Mouse (Mus musculus) kidney, postnatal 4 days (tissue): Measurements from ENCODE around the gene Cmah.

Experiments used
- DNase-seq, 2 experiments: peaks; one replicate each; pipeline ENCODE4 v3.0.0; 2021; ENCODE audit warnings: mixed read lengths in 2 of 2

The Cmah gene

DNA sequence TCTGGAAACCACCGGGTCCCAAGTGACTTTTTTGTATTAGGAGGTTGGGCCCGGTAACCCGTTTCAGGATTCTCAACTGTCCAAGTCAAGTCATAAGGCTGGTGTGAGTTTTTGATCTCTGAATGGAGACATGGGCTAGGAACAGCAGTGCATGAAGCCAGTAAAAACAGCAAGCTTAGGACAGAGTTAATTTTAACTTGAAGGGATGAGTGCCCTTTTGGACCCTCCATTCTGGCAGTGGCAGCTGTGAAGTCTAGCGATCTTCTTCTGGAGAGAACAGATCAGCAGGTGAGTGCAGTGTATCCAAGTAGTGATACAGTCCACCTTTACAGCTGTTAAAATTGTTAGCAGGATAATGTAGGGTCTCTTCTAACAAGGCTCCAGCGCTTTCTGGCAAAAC lies at the start of gene Cmah:
Gene Cmah, plus strand, starts transcription at position 204 of the 400 bp plus-strand sequence.
- DNase-seq, result peak in 1 of 2 experiments; percentile 38

DNA sequence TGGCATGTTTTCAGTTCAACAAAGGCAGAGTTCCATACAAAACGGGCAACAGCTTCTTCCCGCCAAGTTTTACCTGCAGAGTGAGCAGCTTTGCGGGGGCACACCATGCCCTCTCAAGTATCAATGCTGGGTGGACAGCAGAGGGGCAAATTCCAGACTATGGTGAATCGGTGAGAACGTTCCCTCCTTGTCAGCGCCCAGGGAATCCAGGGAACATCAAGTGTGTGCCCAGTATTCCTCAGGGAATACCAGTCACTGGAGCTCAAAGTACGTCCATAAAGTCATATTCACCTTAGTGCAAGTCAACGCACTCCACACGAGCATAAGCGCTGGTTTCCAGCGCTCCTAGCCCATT lies 47.8 kb upstream of the Cmah start:
- DNase-seq, result no peak

DNA sequence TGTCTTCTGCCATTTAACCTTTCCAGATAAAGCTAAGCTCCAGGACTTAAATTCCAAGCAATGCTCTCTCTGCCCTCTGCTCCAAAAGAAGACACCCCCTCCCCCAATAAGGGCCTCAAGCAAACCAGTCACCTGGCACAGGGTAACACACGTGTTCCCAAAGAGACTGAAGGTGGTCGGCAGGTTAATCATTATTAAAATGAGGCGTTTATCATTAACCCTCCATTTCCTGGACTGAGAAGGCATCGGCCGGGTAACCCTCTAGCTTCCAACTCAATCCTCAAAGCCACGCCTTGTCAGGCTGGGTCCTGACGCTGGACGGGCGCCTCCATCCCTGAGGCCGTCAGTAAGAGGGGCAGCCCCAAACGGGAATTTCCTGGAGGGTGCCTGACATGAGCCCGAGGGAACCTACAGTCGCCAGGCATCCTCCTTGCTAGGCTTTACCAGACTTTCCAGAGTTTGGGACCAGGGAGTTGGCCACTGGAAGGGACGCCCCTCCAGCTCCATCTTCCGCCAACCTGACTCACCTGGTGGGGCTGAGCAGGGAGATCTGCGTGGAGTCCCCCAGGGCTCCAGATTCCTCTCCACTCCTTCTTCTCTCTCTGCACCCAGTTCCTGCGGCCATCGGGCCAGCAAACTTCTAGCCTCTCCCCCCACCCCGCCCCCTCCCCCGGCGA lies 47.3 kb upstream of the Cmah start:
- peak; percentile 62 to 77 for DNase-seq

DNA sequence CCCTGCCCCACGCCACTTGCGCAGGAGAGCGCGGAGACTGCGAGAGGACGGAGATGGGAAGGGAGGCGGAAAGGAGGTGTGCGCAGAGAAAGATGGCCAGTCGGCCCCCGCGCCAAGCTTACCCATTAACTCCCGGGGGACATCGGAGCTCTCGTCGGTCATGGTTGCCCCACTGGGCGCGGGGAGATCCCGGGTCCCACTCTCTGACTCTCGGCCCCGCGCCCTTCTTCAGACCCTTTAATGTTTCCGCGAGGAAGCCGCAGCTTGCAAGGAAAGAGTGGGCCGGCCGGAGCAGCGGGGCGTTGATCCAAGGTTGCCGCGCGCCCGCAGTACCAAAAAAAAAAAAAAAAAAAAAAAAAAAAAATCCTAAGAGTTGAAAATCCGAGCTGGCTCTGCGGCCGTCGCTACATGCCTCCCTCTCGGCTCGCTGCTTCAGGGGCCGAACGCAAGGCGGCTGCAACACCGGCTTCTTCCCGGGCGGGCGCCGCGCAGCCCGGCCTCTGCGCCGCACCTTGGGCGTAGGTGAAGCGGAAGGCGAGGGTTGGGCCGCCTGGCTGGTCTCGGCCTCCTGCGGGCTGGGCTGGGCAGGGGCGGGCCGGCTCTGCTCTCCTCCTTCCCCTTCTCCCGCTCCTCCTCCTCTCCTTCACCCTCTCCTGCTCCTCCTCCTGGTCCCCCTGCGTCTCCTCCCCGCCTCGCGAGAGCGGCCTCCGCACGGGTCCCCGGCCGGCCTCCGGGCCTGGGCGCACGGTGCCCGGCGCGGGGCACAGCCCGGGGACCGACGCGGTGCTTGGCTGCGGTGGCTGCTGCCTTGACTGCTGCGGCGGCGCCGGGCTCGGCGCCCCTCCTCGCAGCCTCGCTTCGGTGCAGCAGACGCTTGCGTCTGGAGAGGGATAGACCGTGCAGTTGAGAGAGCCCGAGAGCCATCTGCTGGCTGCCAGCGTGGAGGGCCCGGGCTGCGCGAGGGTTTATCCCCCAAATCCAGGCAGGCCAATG lies 46.5 kb upstream of the Cmah start, which contains the start of gene Carmil1:
Gene Carmil1, minus strand, starts transcription at position 357 of the 993 bp plus-strand sequence.
- DNase-seq, result peak; percentile 87 to 91

DNA sequence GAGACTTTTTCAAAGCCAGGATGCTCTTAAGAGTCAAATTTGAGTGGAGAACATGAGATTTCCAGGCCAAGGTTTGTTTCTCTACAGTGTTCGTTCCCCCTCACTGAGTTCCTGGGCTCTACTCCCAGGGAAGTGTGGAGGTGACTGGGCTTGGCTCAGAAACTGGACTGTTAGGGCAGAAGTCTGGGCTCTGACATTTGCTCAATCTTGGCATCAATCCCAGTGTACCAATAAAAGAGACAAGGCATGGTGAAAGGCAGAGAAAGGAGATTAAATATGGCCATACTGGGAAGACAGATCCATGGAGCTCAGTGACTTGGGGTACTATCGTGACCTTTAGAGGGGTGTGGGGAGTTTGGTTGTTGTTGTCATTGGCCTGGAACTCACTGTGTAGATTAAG lies 39.8 kb upstream of the Cmah start:
- DNase-seq, result no peak

DNA sequence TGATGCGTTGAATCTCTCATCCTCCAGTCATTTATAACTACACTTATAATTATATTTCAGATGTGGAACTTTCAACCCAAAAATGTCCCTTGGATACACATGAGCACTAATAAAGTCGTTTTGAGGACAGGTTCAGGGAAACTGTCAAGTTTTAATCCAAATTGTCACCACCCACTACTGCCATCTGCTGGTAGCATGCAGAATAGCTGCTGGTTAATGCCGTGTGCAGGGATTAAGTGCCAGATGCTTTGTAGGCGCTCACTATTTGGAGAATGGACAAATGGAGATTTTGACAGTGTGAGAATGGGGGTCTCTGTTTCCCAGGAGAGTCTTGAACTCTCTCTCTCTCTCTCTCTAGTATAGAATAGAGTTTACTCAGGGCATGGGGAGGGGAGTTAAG lies 30.0 kb upstream of the Cmah start:
- DNase-seq, result peak; percentile 60 to 62

DNA sequence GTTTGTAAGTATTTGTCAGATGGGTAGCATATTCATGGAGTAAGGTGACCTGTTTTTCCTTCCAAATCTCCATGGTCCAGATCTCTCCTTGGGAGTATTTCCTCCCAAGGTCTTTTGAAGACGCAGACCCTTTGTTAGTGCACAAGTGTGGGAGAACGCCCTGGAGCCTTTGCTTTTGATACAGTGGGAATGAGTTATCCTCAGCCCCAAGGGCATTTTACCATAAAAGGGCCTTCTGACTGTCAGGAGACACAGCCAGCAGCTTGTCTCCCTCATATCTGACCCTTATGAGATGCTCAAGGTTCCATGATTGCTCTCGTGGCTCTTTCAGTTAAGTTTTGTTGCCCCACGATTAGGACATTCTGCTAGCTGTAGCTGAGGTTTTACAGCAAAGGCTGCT lies 21.7 kb upstream of the Cmah start:
- DNase-seq, result no peak

DNA sequence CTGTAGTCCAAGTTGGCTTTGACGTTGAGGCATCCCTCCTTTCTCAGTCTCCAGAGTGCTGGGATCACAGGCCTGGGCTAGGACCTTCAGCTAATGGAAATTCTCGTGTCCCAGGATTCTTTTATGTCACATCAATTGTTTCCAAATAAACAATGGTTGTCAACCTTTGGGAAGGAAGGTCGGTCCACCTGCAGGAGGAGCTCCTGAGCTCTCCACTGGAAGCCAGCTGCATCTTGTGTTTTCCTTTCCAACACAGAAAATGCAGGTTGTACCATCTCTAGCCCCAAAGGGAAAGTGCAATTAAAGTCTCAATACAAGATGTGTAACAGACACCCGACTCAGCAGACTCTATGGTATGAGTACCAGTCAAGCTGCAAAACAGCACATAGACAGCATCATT lies 21.0 kb upstream of the Cmah start:
- peak; percentile 36 to 46 for DNase-seq

DNA sequence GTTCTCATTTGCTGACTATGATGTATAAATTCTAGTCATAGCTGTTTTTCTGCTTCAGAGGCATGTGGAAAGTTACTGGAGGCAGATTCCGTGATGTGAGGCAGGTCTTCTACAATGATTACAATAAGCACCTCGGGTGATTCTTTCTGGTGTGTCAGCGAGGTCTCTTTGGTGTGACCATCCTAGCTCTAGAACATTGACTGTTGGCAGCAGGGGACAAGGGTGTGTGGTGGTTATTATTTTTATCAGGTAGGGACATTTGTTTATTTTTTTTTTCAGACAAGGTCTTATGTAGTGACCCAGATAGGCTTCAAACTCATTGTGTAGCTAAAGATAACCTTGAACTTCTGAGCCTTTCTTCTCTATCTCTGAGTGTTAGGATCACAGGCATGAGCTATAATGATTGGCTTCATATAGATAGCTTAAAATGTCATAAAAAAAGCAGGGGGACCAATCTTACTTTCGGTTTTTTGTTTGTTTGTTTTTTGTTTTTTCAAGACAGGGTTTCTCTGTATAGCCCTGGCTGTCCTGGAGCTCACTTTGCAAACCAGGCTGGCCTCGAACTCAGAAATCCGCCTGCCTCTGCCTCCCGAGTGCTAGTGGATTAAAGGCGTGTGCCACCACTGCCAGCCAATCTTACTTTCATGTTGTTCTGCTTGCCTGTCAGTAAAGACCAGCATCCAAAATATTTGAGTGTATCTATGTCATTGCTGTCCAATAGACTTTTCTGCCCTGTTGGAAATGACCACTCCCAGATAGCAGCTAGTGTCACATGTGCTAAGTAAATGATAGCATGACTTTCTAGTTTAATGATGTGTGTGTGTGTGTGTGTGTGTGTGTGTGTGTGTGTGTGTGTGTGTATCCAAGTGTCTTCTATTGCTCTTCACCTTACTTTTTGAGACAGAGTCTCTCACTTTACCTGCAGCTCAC lies 15.9 kb upstream of the Cmah start:
- DNase-seq, result no peak

DNA sequence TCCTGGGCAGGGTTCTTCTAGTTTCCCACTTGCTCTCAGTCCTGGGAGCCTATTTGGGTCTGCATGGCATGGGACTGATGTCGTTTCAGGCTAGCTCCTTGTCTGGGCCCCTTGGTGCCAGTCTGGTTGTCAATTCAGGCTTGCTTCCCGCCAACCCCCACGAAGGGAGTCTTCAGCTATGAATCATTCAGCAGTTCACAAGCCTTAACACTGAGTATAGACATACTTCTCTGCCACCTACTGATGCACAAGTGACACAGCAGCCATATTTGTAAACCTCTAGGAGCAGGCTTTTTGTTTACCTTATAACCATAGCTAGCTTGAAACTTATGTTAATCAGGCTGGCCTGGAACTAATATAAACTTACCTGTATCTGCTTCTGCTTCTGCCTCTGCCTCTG lies 10.6 kb upstream of the Cmah start:
- no peak for DNase-seq

DNA sequence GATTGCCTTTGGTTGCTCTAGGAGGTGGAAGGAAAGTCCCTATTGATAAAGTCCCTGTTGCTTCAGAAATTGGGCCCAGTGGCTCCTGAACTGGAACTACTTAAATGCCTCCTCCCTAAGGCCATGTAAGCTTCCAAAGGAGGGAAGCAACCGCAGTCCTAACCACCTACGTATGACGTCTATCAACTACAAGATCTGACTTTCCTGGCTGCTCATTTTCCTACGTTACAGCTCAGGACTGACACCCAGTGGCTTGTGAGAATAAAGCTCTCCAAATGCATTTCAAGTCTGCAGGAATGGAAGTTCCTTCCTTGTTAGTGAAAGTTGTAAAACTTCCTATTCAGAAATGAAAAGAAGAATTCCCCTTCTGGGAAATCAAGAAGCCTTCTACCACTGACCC lies 8.6 kb upstream of the Cmah start:
- peak; percentile 40 to 47 for DNase-seq

DNA sequence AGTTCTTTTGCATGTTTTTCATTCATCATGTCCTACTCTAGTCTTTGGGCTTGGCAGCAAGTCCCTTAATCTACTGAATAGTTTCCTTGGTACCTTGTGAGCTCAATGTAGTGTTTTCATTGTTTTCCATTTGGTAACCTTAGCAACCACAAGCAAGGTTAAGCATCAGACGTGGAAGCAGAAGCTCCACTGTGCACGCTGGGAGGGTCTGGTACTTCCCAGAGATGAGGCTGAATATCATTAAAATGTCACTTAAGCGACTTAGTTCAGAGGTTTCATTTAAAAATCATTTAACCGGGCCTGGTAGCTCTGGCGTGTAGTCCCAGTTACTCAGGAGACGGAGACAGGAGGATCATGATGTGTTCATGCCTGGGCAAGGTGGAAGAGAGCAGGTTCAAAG lies 5.9 kb upstream of the Cmah start:
- DNase-seq, result no peak

DNA sequence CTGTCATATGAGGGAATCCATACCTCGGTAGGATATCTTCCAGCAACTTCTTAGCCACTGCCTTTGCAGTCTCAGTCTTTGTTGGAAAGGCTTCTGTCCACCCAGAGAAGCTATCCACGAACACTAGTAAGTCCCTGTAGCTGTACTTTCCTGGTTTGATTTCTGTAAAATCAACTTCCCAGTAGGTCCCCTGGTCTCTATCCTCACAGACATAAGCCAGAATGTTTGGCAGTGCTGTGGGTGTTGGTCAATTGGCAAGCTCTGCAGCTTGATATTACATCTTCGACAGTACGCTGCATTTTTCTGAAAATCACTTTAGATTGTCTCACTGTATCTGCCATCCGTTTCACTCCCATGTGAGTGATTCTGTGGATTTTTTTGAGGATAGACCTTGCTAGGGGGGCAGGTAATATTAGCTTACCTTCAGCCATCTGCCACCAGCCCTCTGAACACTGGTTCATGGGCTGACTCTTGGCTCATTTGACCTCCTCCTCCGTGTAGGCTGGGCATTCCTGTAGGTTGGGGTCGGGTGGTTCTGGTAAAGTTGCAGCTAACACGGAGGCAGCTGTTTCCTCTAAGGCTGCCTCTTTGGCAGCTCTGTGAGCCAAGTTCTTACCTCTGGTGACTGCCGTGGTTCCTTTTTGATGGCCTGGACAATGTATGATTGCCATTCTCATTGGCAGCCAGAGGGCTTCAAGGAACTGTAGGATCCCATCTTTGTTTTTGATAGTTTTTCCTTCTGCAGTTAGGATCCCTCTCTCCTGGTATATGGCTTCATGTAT lies 1.0 kb downstream of the Cmah start:
- no peak for DNase-seq

DNA sequence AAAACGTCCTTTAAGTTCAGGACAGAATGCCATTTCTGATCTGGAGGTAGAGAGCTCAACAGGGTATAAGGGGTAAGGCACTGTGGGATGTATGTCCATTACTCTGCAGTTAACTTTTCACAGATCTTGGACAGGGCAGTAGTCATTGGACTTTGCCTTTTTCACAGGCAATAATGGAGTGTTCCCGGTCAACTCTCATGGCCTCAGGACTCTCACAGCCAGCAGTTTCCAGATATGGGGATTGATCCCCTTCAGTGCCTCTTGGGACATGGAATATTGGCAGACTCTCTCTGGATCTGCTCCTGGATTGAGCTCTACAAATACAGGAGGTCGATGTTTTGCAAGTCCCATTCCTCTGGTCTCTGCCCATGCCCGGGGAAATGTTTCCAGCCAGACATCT lies 2.9 kb downstream of the Cmah start:
- DNase-seq, result no peak

DNA sequence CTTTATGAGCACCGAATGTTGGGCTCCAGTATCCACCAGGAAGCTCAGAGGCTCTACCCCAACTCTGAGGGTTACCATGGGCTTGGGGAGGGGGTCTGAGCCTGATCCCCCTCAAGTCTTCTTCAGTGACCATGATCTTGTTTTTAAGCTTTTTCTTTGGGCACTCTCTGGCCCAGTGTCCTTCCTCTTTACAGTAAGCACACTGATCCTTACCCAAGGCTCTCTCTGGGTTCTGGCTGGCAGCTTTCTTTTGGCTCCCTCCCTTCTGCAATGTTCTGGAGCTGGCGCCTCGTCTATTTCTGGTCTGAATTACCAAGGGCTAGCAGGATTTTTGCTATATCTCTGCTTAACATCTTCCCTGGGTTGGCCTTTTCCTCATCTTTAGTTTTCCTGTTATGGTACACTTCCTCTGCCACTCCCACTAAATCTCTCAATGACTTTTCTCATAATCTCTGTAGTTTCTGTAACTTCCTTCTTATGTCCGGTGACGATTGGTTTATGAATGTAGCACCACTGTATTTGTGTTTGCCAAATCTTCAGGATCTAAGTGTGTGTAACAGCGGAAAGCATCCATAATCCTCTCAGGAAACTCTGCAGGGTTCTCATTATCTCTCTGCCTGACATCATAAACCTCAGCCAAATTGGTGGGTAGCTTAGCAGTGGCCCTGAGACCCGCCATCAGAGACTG lies 3.8 kb downstream of the Cmah start:
- no peak for DNase-seq

DNA sequence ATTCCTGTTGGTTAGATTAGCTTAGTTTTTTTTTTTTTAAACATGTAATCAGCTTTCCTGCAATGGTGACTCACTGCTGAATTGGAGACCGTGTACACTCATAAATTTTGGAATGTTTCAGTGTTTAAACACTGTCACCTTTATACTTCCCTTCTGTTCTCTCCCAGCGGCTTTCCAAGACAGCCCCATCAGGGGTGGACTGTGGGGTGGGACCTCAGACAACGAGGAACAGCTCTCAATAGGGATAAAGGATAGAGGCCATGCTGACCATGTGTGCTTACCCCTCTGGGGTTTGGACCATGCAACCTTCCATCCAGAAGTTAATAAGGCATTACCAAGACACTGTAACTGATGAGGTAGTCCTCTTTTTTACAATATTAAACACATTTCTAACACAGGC lies 5.3 kb downstream of the Cmah start:
- no peak for DNase-seq

DNA sequence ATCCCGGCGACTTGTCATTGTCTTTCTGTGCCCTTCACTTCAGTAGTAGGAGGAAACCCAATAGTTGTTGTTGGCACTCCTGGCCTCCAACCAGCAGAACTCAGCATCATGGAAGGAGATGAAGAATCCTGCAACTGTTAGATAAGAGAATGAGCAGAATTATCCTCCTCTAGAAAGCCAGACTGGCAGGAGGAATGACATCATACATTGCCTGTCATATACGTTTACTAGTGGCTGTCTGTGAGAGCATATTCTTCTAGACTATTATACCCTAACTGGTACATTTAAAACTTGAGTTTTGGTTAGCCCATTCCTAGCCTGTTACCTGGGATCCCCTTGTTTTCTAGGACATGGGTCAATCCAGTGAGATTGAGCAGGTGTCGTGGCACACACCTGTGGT lies 9.6 kb downstream of the Cmah start:
- DNase-seq, result no peak

DNA sequence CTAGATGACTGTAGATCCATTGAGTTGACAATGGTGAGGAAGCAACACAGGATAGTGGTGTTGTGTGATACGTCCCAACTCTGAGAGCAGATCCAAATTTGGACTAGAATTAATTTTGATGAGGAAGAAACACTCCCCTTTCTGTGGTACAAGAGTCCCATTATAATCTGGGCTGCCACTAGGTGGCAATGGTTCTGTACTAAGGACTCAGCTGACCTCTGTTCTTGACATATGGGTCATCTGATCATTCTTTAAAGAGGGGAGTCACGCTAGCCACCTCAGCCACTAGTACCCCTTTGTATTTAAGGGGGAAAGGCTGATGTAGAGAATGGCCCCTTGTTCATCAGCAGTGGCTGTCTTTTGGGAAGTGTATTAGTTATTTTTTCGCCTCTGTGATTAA lies 10.7 kb downstream of the Cmah start:
- DNase-seq, result peak; percentile 34 to 54

DNA sequence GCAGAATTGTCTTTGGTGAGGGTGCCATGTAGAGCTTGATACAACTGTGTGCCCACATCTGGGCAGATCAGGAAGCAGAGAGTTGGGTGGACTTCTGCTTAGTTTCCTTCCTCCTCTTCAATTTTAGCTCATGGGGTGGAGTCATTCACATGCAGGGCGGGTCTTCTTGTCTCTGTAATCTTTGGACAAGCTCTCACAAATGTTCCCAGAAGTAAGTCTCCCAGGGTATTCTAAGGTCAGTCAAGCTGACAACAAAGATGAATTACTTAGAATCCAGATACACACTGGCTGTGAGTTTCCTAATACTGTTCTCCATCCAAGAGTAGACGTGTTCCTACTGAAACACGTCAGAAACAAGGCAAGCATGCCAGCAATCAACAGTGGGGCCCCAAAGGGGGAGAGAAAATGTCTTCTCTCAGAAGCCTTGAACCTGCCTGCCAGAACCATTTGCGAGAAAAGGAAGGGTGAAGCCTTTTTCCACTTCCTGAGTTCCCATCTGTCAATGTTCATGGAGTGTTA lies 11.2 kb downstream of the Cmah start:
- peak in 1 of 2 experiments; percentile 24 for DNase-seq

DNA sequence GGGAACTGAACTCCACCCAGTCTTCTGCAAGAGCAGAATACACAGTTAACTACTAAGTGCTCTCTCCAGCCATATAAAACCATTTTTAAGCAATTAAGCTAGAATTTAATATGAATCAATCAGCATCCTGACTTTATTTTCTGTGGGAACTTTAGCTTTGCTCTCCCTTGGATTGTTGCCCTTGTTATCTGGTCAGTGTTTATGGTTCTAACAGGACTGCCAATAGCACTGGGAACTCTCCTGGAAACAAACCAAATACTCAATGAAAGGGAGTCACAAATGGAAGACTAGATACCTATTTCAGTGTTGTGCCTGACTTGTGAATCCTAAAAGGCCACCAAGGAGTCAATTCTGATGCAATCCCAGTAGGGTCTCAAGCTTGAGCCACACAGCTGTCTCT lies 12.7 kb downstream of the Cmah start:
- DNase-seq, result no peak

DNA sequence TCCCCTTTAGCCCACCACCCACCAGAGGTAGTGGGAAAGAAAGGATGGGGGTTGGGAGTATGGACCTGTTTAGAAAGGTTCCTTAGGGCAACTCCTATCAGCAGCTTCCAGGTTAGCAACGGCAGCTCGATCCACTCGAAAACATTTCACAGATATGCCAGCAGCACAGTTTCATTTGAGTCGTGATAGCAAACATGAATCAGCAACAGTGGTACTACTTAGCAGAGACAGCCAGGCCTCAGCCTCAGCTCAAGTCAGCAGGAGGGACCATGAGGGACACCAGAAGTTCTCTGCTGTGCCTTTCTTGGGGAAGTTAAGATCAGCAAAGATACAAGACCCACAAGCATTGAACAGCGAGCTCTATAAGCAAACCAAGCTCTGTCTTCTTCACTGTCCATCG lies 13.3 kb downstream of the Cmah start:
- no peak for DNase-seq
